35 mouse cellular contexts compared by ENCODE assay signal in the genomic region with DNA sequence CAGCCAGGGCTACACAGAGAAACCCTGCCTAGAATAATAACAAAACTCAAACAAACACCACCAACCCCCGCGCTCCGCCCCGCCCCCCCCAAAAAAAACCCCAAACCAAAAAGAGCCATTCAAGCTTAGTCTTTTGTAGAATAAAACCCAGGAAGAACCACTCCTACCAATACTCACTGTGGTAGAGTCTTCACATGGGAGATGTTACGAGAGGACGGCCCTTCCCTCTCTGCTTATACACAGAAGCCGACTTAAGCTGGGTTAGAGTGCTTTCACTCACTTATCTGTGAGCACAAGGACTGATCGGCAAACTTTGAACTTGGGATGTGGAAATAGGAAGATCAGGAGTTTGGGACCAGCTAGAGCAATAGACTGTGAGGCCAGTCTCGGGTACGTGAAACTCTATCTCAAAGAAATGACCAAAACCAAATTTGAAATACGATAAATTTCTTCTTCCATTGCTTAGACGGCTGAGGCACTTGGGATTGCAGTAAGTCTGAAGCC. TPM values are rescaled to one million over a fixed set of nuclear protein-coding genes. Genes with fewer than 3 reads are reported as not detected.
"Had no signal": no experiment of that assay in that cellular context is flagged by ENCODE, and none has a peak within 500 bp of the region (broad histone marks: within the 10 kb centered on the region; RNA-seq: fewer than 3 reads in every experiment).

No protein-coding gene starts in this region.

- H3K4me1 ChIP-seq: intestine, embryonic 15.5 days; liver, embryonic 12.5 days had no signal

- ATAC-seq: hindbrain, embryonic 16.5 days; inflammation-experienced regulatory T-cells, adult 6 months; intestine, embryonic 15.5 days; intestine, postnatal 0 days; liver, embryonic 12.5 days had no signal

- H3K27ac ChIP-seq: heart, adult 2 months; heart, embryonic 13.5 days; heart, embryonic 15.5 days; hindbrain, embryonic 10.5 days; hindbrain, embryonic 12.5 days; hindbrain, embryonic 14.5 days; intestine, embryonic 15.5 days; layer of hippocampus, adult 2 months; limb, embryonic 13.5 days; limb, embryonic 15.5 days; liver, embryonic 12.5 days had no signal

- H3K4me2 ChIP-seq: heart, embryonic 11.5 days; heart, embryonic 13.5 days; heart, embryonic 15.5 days; hindbrain, embryonic 12.5 days; hindbrain, embryonic 14.5 days; intestine, embryonic 15.5 days; limb, embryonic 13.5 days; limb, embryonic 15.5 days; liver, embryonic 12.5 days had no signal

- H3K9ac ChIP-seq: heart, embryonic 13.5 days; heart, embryonic 15.5 days; hindbrain, embryonic 12.5 days; hindbrain, embryonic 14.5 days; intestine, embryonic 15.5 days; limb, embryonic 13.5 days; limb, embryonic 15.5 days; liver, embryonic 12.5 days had no signal

- H3K36me3 ChIP-seq: heart, embryonic 13.5 days; heart, embryonic 15.5 days; hindbrain, embryonic 10.5 days; hindbrain, embryonic 12.5 days; intestine, embryonic 15.5 days; limb, embryonic 13.5 days; limb, embryonic 15.5 days; liver, embryonic 12.5 days had no signal

- DNase-seq: gastrocnemius, postnatal 14 days; gastrocnemius, postnatal 36 days; heart, adult 11 months; heart, adult 2 months; heart, postnatal 4 days; kidney, adult 18-20 months; kidney, adult 8-10 months; kidney, postnatal 10 days; kidney, postnatal 25 days; kidney, postnatal 4 days; left cerebral cortex, postnatal 4 days had no signal

- H3K4me3 ChIP-seq: heart, adult 2 months; heart, embryonic 13.5 days; heart, embryonic 15.5 days; hindbrain, embryonic 10.5 days; hindbrain, embryonic 12.5 days; intestine, embryonic 15.5 days; layer of hippocampus, adult 2 months; limb, embryonic 13.5 days; limb, embryonic 15.5 days; liver, embryonic 12.5 days had no signal

- H3K27me3 ChIP-seq: heart, embryonic 15.5 days; intestine, embryonic 15.5 days had no signal

- H3K9me3 ChIP-seq: heart, embryonic 13.5 days; heart, embryonic 15.5 days; hindbrain, embryonic 10.5 days; hindbrain, embryonic 12.5 days; intestine, embryonic 15.5 days; limb, embryonic 13.5 days; limb, embryonic 15.5 days; liver, embryonic 12.5 days had no signal

RNA-seq across cellular contexts. Expression of a gene that starts 0.9 kb away (rescaled TPM):
- total RNA-seq: gastrocnemius, adult 18-20 months; gastrocnemius, adult 8-10 months; gastrocnemius, postnatal 14 days; gastrocnemius, postnatal 36 days; heart, adult 2 months; heart, postnatal 25 days; layer of hippocampus, adult 2 months; layer of hippocampus, postnatal 10 days; layer of hippocampus, postnatal 25 days; left cerebral cortex, adult 18-20 months; left cerebral cortex, adult 8-10 months; left cerebral cortex, postnatal 10 days; left cerebral cortex, postnatal 4 days; liver, adult 2 months had no signal
- polyA plus RNA-seq: heart, adult 2 months; kidney, embryonic 14.5 days; liver, adult 2 months; liver, embryonic 12.5 days had no signal
